Comparison of ENCODE assay signal across 28 mouse cellular contexts in the genomic region with DNA sequence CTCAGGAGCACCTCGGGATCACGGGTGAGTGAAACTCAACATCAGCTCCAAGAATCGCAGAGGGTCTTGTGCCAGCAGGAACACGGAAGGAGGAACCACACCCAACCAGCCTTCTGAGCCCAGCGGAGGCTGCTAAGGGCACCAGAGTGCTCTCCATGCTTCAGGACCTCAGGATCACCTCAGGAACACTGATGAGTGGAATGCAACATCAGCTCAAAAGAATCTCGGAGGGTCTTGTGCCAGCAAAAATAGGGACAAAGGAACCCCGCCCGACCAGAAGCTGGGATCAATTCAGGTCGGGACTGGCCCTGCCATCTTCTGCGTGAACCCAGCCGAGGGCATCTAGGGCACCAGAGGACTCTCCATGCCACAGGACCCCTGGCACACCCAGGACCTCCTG. TPM values are rescaled to one million over a fixed set of nuclear protein-coding genes. Genes with fewer than 3 reads are reported as not detected.
"Had no signal": no experiment of that assay in that cellular context is flagged by ENCODE, and none has a peak within 500 bp of the region (broad histone marks: within the 10 kb centered on the region; RNA-seq: fewer than 3 reads in every experiment).

No protein-coding gene starts in this region.

- H3K4me3 ChIP-seq: hindbrain, embryonic 15.5 days; megakaryocyte, embryonic 14.5 days; midbrain, embryonic 10.5 days; midbrain, embryonic 13.5 days; myocyte; neural tube, embryonic 13.5 days; stomach, embryonic 15.5 days had no signal

- H3K27me3 ChIP-seq: hindbrain, embryonic 15.5 days; megakaryocyte, embryonic 14.5 days; midbrain, embryonic 13.5 days; neural tube, embryonic 13.5 days; stomach, embryonic 15.5 days had no signal

- H3K9ac ChIP-seq: hindbrain, embryonic 15.5 days; liver, embryonic 14.5 days; liver, postnatal 0 days; lung, embryonic 14.5 days; midbrain, embryonic 13.5 days; neural tube, embryonic 13.5 days; stomach, embryonic 15.5 days had no signal

- H3K9me3 ChIP-seq: hindbrain, embryonic 15.5 days; midbrain, embryonic 10.5 days; midbrain, embryonic 13.5 days; neural tube, embryonic 13.5 days; stomach, embryonic 15.5 days had no signal

- H3K4me1 ChIP-seq: hindbrain, embryonic 15.5 days; megakaryocyte, embryonic 14.5 days; midbrain, embryonic 10.5 days; midbrain, embryonic 13.5 days; neural tube, embryonic 13.5 days; stomach, embryonic 15.5 days had no signal

- ATAC-seq: intestine, postnatal 0 days; liver, postnatal 0 days; lung, postnatal 0 days; midbrain, embryonic 13.5 days; midbrain, embryonic 16.5 days had no signal

- H3K27ac ChIP-seq: hindbrain, embryonic 15.5 days; liver, embryonic 14.5 days; midbrain, embryonic 10.5 days; midbrain, embryonic 13.5 days; neural tube, embryonic 13.5 days; stomach, embryonic 15.5 days had no signal

- H3K4me2 ChIP-seq: hindbrain, embryonic 15.5 days; lung, embryonic 14.5 days; midbrain, embryonic 13.5 days; neural tube, embryonic 13.5 days; stomach, embryonic 15.5 days had no signal

- DNase-seq: liver, postnatal 0 days; lung, embryonic 14.5 days; lung, postnatal 36 days; right cerebral cortex, adult 18-20 months; right cerebral cortex, postnatal 14 days; right cerebral cortex, postnatal 4 days; thymus, postnatal 36 days had no signal

- H3K36me3 ChIP-seq: hindbrain, embryonic 15.5 days; midbrain, embryonic 10.5 days; midbrain, embryonic 13.5 days; neural tube, embryonic 13.5 days; stomach, embryonic 15.5 days had no signal

RNA-seq across cellular contexts. Expression of a gene that starts 8.4 kb away (rescaled TPM):
- total RNA-seq: layer of hippocampus, adult 18-20 months; layer of hippocampus, postnatal 14 days; left cerebral cortex, adult 8-10 months; left cerebral cortex, postnatal 36 days; liver, adult 2 months; monocyte, adult 5-6 weeks had no signal
- polyA plus RNA-seq: hindbrain, embryonic 15.5 days; intestine, embryonic 14.5 days; intestine, postnatal 0 days; limb, embryonic 11.5 days; limb, embryonic 14.5 days; liver, adult 2 months; liver, embryonic 14.5 days; liver, postnatal 0 days; lung, embryonic 14.5 days; lung, postnatal 0 days; midbrain, embryonic 10.5 days; midbrain, embryonic 13.5 days; midbrain, embryonic 16.5 days; myocyte; neural tube, embryonic 13.5 days; stomach, embryonic 15.5 days; urinary bladder, adult 2 months had no signal

RNA-seq across cellular contexts. Expression of a gene that starts 11.1 kb away (rescaled TPM):
- total RNA-seq: left cerebral cortex, postnatal 36 days; monocyte, adult 5-6 weeks had no signal
- polyA plus RNA-seq: intestine, postnatal 0 days had no signal
